Mouse (Mus musculus) testis, adult 2 months (tissue): Measurements from ENCODE around the gene Spdya.

Source experiments
- CTCF ChIP-seq: fragments of 200-500 bp; IDR thresholded peaks from 2 replicates; pipeline ENCODE4 v1.5.1; 2012; ENCODE audit warnings: low read depth, mild to moderate bottlenecking, inconsistent platforms, low read length, moderate library complexity; ENCODE audit not compliant: control insufficient read depth, insufficient read depth, insufficient replicate concordance
- POLR2A ChIP-seq: fragments of 200-500 bp; IDR thresholded peaks from 2 replicates; pipeline ENCODE4 v1.6.1; 2012; ENCODE audit warnings: low read depth, mild to moderate bottlenecking, inconsistent platforms, low read length, moderate library complexity; ENCODE audit not compliant: control insufficient read depth

- TF ChIP-seq CTCF (no peak), POLR2A (no peak; the same call in 1 of the 2 replicates)
Measured at GRCm38 (mm10) chr17:71597881-71598658, 46.2 kb downstream of the Spdya start.
